Mouse (Mus musculus) heart, embryonic 13.5 days (tissue): ENCODE data around the gene Spo11. TPM values are rescaled to one million over a fixed set of nuclear protein-coding genes. Genes with fewer than 3 reads are reported as not detected.
A peak's percentile ranks its signal among the peaks of the same experiment; 100 is the strongest.

Experiments used
- ATAC-seq: fragments of 200-750 bp; cut with Nextera tagmentation; 2 replicates; pipeline ENCODE4 v1.8.0; 2017; ENCODE audit warnings: moderate TSS enrichment; ENCODE audit not compliant: insufficient number of reproducible peaks, low FRiP score, low TSS enrichment; ENCODE audit errors: extremely low read depth
- H3K27ac ChIP-seq: fragments of 300-500 bp; sonication (generic); replicated peaks from 2 replicates; pipeline ENCODE4 v1.5.1; 2015; ENCODE audit warnings: moderate library complexity, mild to moderate bottlenecking, inconsistent platforms
- H3K27me3 ChIP-seq: fragments of 300-500 bp; sonication (generic); replicated peaks from 2 replicates; pipeline ENCODE4 v1.6.1; 2015; ENCODE audit warnings: mild to moderate bottlenecking, inconsistent platforms
- H3K36me3 ChIP-seq: fragments of 300-500 bp; sonication (generic); 2 replicates; pipeline ENCODE4 v1.6.1; 2015; ENCODE audit warnings: mild to moderate bottlenecking, inconsistent platforms
- H3K4me1 ChIP-seq: fragments of 300-500 bp; sonication (generic); 2 replicates; pipeline ENCODE4 v1.6.1; 2015; ENCODE audit warnings: inconsistent platforms
- H3K4me2 ChIP-seq: fragments of 300-500 bp; sonication (generic); 2 replicates; pipeline ENCODE4 v1.6.1; 2015; ENCODE audit warnings: inconsistent platforms, mild to moderate bottlenecking, moderate library complexity
- H3K4me3 ChIP-seq: fragments of 300-500 bp; sonication (generic); 2 replicates; pipeline ENCODE4 v1.5.1; 2015; ENCODE audit warnings: moderate library complexity, mild to moderate bottlenecking, inconsistent platforms
- H3K9ac ChIP-seq: fragments of 300-500 bp; sonication (generic); 2 replicates; pipeline ENCODE4 v1.6.1; 2015; ENCODE audit warnings: inconsistent platforms, mild to moderate bottlenecking, moderate library complexity
- H3K9me3 ChIP-seq: fragments of 300-500 bp; sonication (generic); 2 replicates; pipeline ENCODE4 v1.6.1; 2016; ENCODE audit warnings: inconsistent platforms
- WGBS: fragments of 180-500 bp; shearing (Covaris S2); methylation state at CpG from one replicate; pipeline ENCODE4 v1.1.7; 2015; ENCODE audit warnings: mixed read lengths; 5-methylcytosine and 5-hydroxymethylcytosine counted together
- polyA plus RNA-seq: library from polyadenylated mRNA; unstranded; fragments of >200 nt; fragmentation: Nextera tagmentation; extraction: Ambion mirVana; gene quantifications from 2 replicates; pipeline ENCODE4 v1.2.1, GENCODE M21; 2015

Gene Spo11
- polyA plus RNA-seq, 1 experiment from 2014 or later: 0.11 TPM

DNA sequence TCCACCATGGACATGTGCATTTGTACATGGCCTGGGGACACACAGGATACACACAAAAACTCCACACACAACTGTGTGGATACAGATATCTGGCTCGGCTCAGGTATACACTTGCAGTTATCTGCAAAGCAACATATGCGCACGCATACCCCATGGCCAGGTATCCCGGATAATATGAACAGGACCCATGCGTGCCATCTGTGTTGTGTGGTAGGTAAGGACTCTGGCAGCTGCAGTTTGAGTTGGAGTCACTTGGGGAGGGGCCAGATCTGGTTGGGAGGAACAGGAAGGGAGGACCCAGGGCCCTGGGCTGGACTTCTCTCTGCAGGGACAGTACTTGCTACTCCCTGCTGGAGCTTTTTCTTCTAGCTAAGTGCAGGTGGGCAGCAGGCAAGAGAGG lies 58.2 kb downstream of the Spo11 start:
- H3K4me1 ChIP-seq: peaks cover 55% of the 10 kb centered on the region
- WGBS: 77% methylated on average over 5 of the region's 5 CpGs
- H3K4me2 ChIP-seq: peak overlapping the region; percentile 76

DNA sequence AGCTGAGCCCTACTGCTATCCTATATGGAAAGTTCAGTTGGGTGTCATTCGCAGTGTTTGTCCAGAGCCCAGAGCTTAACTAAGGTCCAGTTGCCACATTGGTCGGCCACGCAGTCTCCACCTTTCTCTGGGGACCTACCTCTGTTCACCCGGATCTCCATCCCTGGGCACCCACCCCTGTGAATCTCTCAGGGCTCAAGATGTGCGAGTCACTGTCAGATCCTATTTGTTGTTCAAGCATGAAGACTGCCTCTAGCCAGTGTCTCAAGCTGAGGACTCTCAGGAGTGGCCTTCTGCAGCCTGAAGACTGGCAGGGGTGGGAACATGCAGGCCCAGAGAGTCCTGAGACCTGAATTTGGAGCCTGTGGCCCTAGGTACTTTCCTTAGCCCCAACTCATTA lies 58.6 kb downstream of the Spo11 start:
- H3K27ac ChIP-seq: peak overlapping the region; percentile 76
- peak overlapping the region; percentile 34; the same call in 1 of the 2 replicates for H3K9ac ChIP-seq
- no peaks in the 10 kb centered on the region for H3K27me3 ChIP-seq
- H3K4me3 ChIP-seq: peak overlapping the region; percentile 19
- WGBS: 78% methylated on average over 5 of the region's 5 CpGs
- ATAC-seq: no peak
- peaks cover 49% of the 10 kb centered on the region for H3K36me3 ChIP-seq
- peak overlapping the region; percentile 76 for H3K4me2 ChIP-seq
- H3K4me1 ChIP-seq: peaks cover 51% of the 10 kb centered on the region
- H3K9me3 ChIP-seq: no peaks in the 10 kb centered on the region

More for the DNA sequence above, 58.2 kb downstream of the Spo11 start:
- Histone ChIP-seq H3K9me3 (no peaks in the 10 kb centered on the region), H3K27me3 (no peaks in the 10 kb centered on the region), H3K4me3 (peak overlapping the region; percentile 19), H3K36me3 (peaks cover 53% of the 10 kb centered on the region), H3K27ac (peak overlapping the region; percentile 76), H3K9ac (peak overlapping the region; percentile 34; the same call in 1 of the 2 replicates)
- ATAC-seq: no peak

- Histone ChIP-seq H3K27me3 (no peaks in the 10 kb centered on the region), H3K27ac (peak overlapping the region; percentile 76), H3K4me3 (peak overlapping the region; percentile 19; the same call in 1 of the 2 replicates), H3K9ac (no peak overlapping the region; the same call in 1 of the 2 replicates), H3K4me2 (peak overlapping the region; percentile 76), H3K36me3 (peaks cover 43% of the 10 kb centered on the region), H3K9me3 (no peaks in the 10 kb centered on the region), H3K4me1 (peaks cover 49% of the 10 kb centered on the region)
- no peak for ATAC-seq
- WGBS: 45% methylated on average over 4 of the region's 4 CpGs
Measured at GRCm38 (mm10) chr2:173036611-173037010, 59.1 kb downstream of the Spo11 start.

GRCm38 (mm10) chr2:173037347-173037746 lies 59.8 kb downstream of the Spo11 start:
- Histone ChIP-seq H3K27me3 (no peaks in the 10 kb centered on the region), H3K4me1 (peaks cover 49% of the 10 kb centered on the region), H3K36me3 (peaks cover 36% of the 10 kb centered on the region), H3K4me3 (no peak overlapping the region), H3K4me2 (peak overlapping the region; percentile 76), H3K9me3 (no peaks in the 10 kb centered on the region), H3K9ac (no peak overlapping the region), H3K27ac (peak overlapping the region; percentile 76)
- WGBS: 72% methylated on average over 5 of the region's 5 CpGs
- no peak for ATAC-seq

DNA sequence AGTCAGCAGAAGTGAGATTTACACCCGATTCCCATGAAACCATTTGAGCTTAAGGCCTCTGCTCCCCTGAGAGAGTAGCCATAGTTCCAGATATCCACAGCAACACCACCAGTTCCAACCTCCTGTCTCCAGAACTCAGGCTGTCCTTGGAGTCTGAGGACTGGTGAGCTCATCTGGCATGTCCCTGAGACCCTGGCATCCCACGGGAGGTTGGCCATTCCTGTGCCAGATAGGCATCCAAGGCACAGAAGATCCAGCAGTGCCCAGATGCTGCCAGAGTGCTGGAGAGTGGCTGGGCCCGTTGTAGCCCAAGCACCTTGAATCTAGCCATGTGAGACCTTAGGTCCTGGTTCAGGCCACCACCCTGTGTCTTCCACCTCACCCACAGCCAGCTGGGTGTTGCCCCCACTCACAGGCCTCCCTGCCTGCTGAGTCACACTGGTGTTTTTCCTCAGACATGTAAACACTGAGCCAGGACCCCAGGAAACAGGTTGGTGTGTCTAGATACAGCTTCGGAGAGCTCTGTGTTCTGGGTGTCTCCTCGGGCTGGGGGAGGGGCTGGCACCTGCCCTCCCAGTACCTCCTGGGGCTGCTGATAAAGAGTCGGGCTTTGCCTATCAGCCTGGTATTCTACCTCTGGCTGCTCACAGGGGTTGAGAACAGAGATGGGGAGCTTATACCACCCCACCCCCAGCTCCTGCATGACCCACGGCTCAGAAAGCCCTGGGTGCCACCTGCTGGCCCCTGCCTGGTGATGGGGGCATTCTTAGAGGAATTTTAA lies 60.5 kb downstream of the Spo11 start:
- no peaks in the 10 kb centered on the region for H3K9me3 ChIP-seq
- peaks cover 49% of the 10 kb centered on the region for H3K4me1 ChIP-seq
- 0 out of 2 replicates have a peak overlapping the region, but pooled peaks have one; percentile 34 for H3K9ac ChIP-seq
- peak overlapping the region; percentile 76 for H3K27ac ChIP-seq
- no peaks in the 10 kb centered on the region for H3K27me3 ChIP-seq
- 49% methylated on average over 7 of the region's 7 CpGs for WGBS
- ATAC-seq: peak; percentile 66
- peak overlapping the region; percentile 76; the same call in 1 of the 2 replicates for H3K4me2 ChIP-seq
- no peak overlapping the region for H3K4me3 ChIP-seq
- H3K36me3 ChIP-seq: peaks cover 29% of the 10 kb centered on the region

DNA sequence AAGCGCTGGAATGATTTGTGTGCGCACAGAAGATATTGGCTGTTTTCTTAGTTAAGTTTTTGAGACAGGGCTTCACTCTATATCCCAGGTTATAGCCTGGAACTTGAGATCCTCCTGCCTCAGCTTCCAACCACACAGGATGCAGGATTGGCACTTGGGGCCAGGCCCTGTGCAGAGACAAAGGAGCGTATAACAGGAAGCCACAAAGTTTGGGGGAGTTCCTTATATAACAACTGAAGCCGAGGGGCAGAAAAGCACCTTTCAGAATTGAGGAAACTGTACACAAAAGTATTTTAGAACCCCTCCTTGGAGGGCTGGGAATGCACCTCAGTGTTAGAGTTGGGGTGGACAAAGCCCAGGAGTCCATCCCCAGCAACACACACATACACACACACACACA lies 61.5 kb downstream of the Spo11 start:
- Histone ChIP-seq H3K27ac (peak overlapping the region; percentile 40; the same call in 1 of the 2 replicates), H3K9me3 (no peaks in the 10 kb centered on the region), H3K27me3 (no peaks in the 10 kb centered on the region), H3K9ac (no peak overlapping the region), H3K36me3 (peaks cover 19% of the 10 kb centered on the region), H3K4me3 (no peak overlapping the region; the same call in 1 of the 2 replicates), H3K4me1 (peaks cover 48% of the 10 kb centered on the region), H3K4me2 (peak overlapping the region; percentile 44)
- 82% methylated on average over 4 of the region's 4 CpGs for WGBS
- no peak for ATAC-seq

- peak overlapping the region; percentile 2; the same call in 1 of the 2 replicates for H3K4me2 ChIP-seq
- 86% methylated on average over 3 of the region's 3 CpGs for WGBS
- ATAC-seq: no peak
- no peak overlapping the region for H3K4me3 ChIP-seq
- H3K36me3 ChIP-seq: peaks cover 1% of the 10 kb centered on the region
- H3K27ac ChIP-seq: no peak overlapping the region
- no peaks in the 10 kb centered on the region for H3K9me3 ChIP-seq
- no peak overlapping the region for H3K9ac ChIP-seq
- no peaks in the 10 kb centered on the region for H3K27me3 ChIP-seq
- peaks cover 44% of the 10 kb centered on the region for H3K4me1 ChIP-seq
Measured at GRCm38 (mm10) chr2:173040803-173041202, 63.3 kb downstream of the Spo11 start.

GRCm38 (mm10) chr2:173041242-173041641 lies 63.7 kb downstream of the Spo11 start:
- Histone ChIP-seq H3K4me1 (peaks cover 49% of the 10 kb centered on the region), H3K27me3 (no peaks in the 10 kb centered on the region), H3K4me3 (no peak overlapping the region), H3K4me2 (peak overlapping the region; percentile 2; the same call in 1 of the 2 replicates), H3K9me3 (no peaks in the 10 kb centered on the region), H3K9ac (no peak overlapping the region; the same call in 1 of the 2 replicates), H3K36me3 (no peaks in the 10 kb centered on the region), H3K27ac (no peak overlapping the region)
- ATAC-seq: no peak
- WGBS: 53% methylated on average over 5 of the region's 5 CpGs

DNA sequence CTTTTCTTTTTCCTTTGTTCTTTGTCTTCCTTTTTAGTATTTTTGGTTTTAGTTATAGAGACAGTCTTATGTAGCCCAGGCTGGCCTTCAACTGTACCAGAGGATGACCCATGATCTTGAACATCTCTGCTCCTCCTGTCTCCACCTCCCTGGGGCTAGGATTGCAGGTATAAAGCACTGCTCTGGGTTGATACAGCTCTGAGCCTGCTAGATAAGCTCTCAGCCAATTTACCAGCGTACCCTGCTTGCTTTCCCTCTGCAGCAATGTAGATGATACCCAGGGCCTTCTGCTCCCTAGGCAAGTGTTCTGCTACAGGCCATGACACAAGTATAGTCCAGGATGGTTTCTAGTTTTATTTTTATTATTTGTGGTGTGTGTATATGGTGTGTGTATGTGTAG lies 64.4 kb downstream of the Spo11 start:
- Histone ChIP-seq H3K4me3 (no peak overlapping the region), H3K4me2 (no peak overlapping the region), H3K9ac (no peak overlapping the region), H3K4me1 (peaks cover 55% of the 10 kb centered on the region), H3K27ac (no peak overlapping the region), H3K27me3 (no peaks in the 10 kb centered on the region), H3K36me3 (no peaks in the 10 kb centered on the region), H3K9me3 (no peaks in the 10 kb centered on the region)
- 67% methylated on average over 1 of the region's 1 CpGs for WGBS
- no peak for ATAC-seq

DNA sequence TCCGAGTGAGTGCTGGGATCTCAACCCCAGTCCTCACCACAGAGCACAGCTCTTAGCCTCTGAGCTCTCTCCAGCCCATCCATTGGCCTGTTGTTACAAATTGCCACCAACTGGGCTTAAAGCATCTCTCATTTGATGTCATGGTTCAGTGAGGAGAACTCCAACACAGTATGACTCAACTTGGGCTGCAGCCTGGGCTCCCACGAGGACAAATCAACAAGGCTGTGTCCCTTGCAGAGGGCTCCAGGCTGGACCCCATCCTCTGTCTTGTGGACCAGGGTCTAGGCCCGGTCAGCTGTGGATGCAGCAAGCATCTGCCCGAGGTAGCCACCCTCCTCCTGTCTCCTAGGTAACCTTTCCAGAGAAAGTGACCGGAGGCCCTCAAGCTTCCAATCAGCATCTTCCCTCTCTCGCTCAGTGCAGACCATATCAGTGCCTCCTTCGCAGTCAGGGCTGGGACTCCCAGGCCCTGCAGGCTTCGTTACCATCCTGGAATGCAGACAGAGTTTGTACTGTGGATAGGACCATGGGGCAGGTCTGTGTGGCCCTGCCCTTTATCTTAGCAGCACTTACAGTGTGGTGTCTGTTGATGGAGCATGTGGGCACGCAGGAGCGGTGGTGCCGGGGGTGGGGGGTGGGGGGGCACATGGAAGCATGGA lies 65.1 kb downstream of the Spo11 start:
- 31% methylated on average over 11 of the region's 11 CpGs for WGBS
- Histone ChIP-seq H3K27ac (peak overlapping the region; percentile 61), H3K9me3 (no peaks in the 10 kb centered on the region), H3K4me2 (peak overlapping the region; percentile 3; the same call in 1 of the 2 replicates), H3K27me3 (no peaks in the 10 kb centered on the region), H3K4me3 (no peak overlapping the region), H3K4me1 (peaks cover 61% of the 10 kb centered on the region), H3K9ac (peak overlapping the region; percentile 51; the same call in 1 of the 2 replicates), H3K36me3 (no peaks in the 10 kb centered on the region)
- ATAC-seq: no peak
